Mouse (Mus musculus): Measurements from ENCODE around the gene Chrnb1.
A peak's percentile ranks its signal among the peaks of the same experiment; 100 is the strongest.

Gene Chrnb1

GRCm38 (mm10) chr11:69766872-69767624, 28.7 kb downstream of the Chrnb1 start:
- no peak for DNase-seq

- peak; percentile 85 to 87 for DNase-seq
Measured at GRCm38 (mm10) chr11:69766126-69766609, 29.6 kb downstream of the Chrnb1 start.

- peak in 1 of 2 experiments; percentile 75 for DNase-seq
Measured at GRCm38 (mm10) chr11:69765221-69766125, 30.3 kb downstream of the Chrnb1 start, which contains the start of gene Zbtb4. Gene Zbtb4 (plus strand): TSS chr11:69765912.

GRCm38 (mm10) chr11:69763551-69763950, 32.2 kb downstream of the Chrnb1 start:
- DNase-seq: no peak

- no peak for DNase-seq
Measured at GRCm38 (mm10) chr11:69761868-69762267, 33.9 kb downstream of the Chrnb1 start, which contains the start of gene Slc35g3. Gene Slc35g3 (minus strand): TSS chr11:69761968.

- no peak for DNase-seq
Measured at GRCm38 (mm10) chr11:69760901-69761200, 34.9 kb downstream of the Chrnb1 start.

- peak in 1 of 2 experiments; percentile 36 for DNase-seq
Measured at GRCm38 (mm10) chr11:69760160-69760900, 35.4 kb downstream of the Chrnb1 start.

GRCm38 (mm10) chr11:69758971-69759721, 36.6 kb downstream of the Chrnb1 start:
- DNase-seq: peak; percentile 97 to 99

GRCm38 (mm10) chr11:69758478-69758970, 37.2 kb downstream of the Chrnb1 start, which contains the start of gene Polr2a:
Gene Polr2a (minus strand): TSS chr11:69758637.
- DNase-seq: peak; percentile 98 to 99

- DNase-seq: peak; percentile 97 to 98
Measured at GRCm38 (mm10) chr11:69758090-69758456, 37.7 kb downstream of the Chrnb1 start.

GRCm38 (mm10) chr11:69757303-69758089, 38.2 kb downstream of the Chrnb1 start:
- DNase-seq: peak in 1 of 2 experiments; percentile 4

GRCm38 (mm10) chr11:69754701-69755100, 41.0 kb downstream of the Chrnb1 start:
- DNase-seq: peak; percentile 74 to 83

- DNase-seq: no peak
Measured at GRCm38 (mm10) chr11:69754233-69754632, 41.5 kb downstream of the Chrnb1 start.

GRCm38 (mm10) chr11:69752686-69753085, 43.1 kb downstream of the Chrnb1 start:
- no peak for DNase-seq

- no peak for DNase-seq
Measured at GRCm38 (mm10) chr11:69751635-69752034, 44.1 kb downstream of the Chrnb1 start.

All from cerebellum, postnatal 10 days (tissue).